Mouse (Mus musculus) c-Kit-negative CD71-positive TER-119-positive erythroid progenitor cells, embryonic 14.5 days (primary cell): ENCODE measurements around the gene Tenm3.

Source experiments
- DNase-seq: peaks from one replicate; pipeline ENCODE4 v3.0.0-alpha.2; 2013; ENCODE audit warnings: low read depth, low spot score

Tenm3 gene

DNA sequence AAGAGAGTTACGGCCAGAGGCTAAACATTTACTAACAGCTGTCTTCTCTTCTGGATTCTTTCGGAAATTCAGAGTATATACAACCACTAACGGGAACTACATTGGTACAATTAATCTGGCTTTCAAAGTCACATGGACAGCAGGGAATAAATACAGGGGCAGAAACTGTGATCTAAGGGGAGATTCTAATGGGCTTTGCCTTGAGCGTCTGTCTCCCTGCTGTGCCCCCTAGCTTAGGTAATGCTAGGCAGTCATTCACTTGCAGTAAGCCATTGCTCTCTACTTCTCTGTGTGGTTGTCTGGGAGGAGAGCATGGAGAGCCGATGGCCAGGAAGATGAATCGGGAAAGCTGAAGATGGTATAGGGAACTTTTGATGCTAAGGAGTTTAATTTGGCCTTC lies 264.0 kb downstream of the Tenm3 start:
- DNase-seq: no peak

DNA sequence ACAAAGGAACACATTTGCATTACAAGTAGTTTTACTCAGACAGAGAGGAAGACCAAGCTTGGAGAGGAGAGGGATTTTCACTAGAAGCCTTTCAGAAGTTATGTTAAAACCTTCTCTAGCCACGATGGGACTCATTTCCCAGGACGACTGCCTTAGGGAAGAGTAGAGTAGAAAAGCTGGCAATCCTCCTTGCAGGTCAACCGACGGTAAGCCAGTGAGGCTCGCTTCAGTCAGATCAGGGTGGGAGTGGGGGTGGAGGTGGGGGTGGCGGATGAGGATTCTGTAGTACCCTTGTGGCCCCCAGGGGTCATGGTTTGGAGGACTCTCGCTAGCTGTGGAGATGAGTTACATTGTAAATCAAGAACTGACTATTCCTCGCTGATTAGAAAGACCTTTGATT lies 264.6 kb downstream of the Tenm3 start:
- no peak for DNase-seq

DNA sequence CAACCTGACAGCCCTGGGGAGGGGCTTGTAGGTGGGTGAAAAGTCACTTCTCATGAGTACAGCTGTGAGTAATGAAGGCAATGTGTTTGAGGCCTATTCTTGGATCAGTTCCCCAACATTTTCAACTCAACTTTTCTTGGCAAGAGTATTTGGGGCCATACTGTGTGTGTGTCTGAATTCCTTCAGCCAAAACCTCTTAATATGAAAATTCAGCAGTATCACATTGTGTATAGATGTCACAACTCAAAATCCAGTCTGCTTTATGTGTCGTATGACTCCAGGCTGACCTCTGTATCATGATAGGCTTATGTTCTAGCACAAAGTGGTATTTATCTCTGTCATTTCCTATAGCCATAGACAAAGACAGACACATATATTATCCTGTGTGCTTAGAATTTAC lies 270.8 kb downstream of the Tenm3 start:
- no peak for DNase-seq

DNA sequence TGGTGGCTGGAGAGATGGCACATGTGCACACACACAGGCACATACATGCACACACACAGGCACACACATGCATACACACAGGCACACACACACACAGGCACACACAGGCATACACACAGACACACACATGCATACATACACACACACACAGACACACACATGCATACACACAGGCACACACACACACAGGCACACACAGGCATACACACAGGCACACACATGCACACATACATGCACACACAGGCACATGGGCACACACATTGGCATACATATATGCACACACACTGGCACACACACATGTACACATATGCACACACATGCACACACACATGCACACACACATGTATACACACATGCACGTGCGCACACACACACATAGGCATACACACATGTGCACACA lies 271.4 kb downstream of the Tenm3 start:
- no peak for DNase-seq

DNA sequence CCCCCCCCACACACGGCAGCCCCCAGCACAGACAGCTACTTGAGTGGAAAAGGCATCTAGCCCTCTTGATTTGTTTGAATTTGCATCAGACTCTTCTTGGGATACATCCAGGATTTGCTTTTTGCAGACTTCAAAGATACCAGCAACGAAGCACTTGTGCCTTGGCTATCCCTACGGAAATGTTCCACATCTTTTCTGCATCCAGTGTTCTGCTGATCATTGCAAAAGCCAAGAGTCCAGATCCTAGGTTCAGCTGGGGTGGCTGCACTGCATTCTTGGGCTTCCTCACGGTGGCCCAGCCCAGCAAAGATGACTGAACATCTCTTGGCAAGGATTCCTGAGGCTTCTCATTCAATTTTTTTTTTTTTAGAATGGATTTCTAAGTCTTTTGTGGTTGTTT lies 275.1 kb downstream of the Tenm3 start:
- DNase-seq: no peak

DNA sequence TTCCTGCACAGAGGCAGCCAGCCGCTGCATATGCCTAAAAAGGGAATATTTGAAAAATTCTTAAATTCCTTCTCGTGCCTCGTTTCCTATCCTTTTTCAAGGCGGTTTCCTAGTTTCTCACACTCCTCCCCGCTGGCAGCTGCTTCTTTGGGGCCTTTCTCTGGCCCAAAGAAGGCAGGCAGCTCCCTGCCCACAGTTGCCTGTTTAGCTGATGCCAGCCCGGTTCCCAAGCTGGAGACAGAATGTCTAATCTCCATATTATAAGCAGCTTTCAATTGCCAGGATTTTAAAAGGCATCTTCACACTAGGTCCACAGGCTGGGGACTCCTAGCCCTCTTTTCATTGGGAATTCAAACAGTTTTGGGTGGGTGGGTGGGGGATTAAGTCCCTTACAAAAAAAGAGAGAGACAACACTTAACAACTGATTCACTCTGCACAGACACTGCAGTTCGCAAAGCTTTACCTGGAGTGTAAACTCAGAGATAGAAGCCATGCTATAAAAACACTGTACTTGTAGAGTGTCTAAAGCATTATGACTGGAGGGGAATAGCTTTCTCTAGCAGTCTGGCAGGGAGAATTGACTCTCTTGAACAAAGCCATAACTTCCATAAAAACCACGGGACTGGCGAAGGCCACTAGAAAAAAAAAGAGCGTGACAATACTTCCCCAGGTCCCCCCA lies 275.7 kb downstream of the Tenm3 start:
- no peak for DNase-seq

DNA sequence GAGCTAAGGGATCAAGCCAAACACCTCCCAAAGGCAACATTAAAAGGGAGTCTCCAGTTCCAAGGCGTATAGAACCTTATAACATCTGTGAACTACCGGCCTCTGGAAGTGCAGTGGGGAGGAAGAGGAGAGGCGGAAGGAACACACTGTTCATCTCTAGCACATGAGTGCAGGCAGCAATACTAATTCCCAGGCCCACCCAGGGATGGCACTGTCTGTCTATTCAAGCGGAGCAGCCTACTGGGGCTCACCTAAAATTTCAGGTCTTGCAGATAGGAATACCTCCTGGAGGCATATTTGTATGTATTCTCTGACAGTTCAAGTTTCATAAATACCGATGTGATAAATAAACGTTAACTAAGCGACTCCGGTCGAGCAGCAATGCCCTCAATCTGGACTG lies 283.5 kb downstream of the Tenm3 start:
- no peak for DNase-seq

DNA sequence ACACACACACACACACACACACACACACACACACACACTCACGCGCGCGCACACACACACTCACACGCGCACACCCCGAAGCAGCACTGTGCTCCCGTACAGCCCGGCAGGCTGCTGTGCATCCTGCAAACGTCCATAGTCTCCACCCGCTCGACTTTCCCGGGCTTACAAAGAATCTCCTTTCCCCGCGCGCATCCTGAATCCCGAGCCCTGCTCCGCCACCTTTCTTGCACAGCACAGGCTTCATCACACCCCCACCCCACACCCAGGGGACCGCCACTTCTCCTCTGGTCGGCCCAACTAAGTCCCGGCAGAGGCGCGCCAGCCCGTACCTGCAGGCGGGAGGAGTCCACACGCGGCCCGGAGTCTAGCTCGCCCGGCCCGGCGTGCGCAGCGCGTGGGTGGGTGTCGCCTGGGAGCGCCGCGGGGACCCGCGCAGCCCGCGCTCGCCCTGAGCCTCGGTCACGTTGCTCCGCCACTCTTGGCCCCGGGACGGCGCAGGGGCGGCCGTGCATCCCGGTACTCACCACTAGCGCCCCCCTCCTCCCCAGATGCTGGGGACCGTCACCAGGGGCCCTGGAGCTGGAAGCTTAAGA lies 288.1 kb downstream of the Tenm3 start:
- no peak for DNase-seq

DNA sequence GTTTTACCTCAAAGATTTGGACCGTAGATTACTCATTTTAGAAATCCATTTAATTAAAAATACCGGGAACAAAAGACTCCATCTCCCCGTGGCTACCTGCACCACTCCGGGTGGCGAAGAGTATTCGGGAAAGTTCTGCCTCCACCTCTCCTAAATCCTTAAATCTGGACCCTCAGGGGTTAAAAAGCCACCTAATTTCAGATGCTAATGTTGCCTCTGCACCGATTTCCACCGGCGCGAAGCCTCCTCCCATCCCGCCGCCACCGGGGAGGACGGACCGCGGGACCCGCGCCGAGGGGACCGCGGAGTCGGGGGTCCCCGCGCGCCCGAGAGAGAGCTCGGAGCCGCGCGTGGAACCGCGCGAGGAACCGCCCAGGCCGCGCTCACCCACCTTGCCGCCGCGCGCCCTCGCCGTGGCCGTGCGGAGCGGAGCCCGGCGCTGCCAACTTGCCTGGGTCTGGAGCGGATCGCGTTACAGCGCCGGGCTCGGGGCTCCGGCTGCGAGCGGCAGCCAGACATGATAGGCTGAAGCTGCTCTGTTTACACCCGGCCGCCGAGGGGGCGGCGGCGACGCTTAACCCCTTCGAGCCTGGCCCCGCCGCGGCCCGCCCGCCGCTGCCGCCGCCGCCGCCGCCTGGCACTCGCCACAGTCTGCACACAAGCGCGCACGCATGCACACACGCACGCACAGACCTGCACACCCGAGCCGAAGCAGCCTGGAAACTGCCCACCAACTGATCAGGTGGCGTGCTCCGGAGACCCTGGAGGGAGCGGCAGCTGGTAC lies 288.8 kb downstream of the Tenm3 start:
- no peak for DNase-seq

DNA sequence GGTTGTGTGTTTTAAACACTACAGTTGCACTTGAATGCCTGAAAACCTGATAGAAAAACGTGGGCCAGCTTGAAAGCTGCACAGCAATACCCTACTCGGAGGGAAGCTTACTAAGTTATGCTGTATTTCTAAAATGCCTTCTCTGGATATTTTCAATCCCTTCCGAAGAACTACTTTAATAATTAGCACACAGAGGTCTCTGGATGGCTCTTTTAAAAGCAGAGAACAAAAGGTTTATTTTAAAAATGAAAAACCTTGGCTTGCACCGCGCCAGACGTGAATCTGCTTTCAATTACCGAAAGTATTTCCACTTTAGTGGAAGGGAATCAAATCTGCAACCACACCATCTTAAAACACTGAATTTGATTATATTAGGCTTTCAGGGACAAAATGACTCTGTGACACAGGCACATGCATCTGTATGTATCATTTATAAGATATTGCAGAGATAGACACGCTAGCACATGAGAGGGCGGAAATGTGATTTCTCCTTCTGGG lies 289.9 kb downstream of the Tenm3 start:
- DNase-seq: no peak

DNA sequence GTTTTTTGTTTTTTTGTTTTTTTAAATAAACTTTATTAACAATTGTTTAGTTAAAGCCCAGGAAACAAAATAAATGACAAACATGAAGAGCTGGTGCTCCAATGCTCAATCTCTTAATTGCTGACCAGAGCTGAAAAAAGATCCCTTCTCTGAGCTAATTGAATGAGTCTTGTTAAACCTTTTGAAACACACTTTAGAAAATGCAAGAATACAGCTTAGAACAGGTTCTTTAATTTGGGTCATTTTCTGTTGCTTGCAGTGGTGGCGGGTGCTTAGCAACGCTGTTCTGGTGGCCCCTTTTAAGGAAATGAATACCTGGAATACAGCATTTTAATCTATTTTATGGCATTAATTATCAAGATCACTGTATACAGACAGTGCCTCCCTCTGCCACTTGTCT lies 291.4 kb downstream of the Tenm3 start:
- no peak for DNase-seq

DNA sequence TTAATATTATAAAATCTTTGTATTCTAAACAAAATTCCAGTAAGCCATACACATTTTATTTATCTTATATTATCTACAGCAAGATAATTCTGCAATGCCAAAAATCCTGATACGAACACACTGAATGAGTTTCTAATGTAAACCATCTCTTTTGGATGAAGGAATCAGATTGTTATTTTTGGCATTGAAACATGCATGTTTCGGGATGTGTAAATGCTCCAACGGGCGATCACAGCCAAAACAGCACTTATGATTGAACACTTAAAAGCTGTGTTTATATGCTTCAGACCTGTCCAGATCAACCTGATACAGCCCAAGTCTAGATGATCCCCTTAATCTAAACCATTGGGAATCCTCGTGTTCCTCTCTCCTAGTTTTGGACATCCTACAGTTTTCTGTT lies 292.4 kb downstream of the Tenm3 start:
- DNase-seq: no peak

DNA sequence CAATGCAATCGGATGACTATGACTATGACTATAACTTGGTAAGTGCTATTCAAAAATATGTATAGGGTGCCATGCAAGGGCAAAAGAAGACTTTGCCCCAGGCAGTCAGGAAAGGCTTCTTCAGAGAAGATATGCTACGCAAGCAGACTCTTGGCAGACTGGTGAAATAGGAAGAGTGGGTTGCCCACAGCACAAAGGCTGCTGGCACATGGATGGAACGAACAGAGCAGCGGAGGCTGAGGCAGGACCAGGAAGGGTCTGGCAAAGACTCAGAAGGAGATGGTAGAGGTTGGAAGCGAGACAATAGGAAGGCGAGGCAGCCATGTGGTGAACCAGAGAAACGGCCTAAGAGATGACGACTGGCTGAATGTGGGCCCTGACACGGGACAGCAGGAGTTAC lies 294.8 kb downstream of the Tenm3 start:
- DNase-seq: no peak

DNA sequence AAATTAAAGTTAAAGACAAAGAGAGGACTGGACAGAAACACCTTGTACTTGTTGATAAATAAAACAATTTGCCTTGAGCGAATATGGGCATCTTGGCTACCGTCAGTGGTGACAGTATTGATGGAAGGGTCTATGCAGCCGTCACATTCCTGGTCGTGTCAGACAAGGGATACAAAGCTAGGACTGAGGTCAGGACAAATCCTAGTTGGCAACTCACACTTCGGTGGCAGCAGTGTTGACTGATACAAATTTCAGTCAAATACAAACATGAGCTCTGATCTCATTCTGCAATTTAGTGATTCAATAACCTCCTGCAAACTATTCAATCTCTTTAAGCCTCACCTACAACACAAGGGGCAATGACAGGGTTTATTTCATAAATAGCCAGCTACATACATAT lies 298.1 kb downstream of the Tenm3 start:
- no peak for DNase-seq

DNA sequence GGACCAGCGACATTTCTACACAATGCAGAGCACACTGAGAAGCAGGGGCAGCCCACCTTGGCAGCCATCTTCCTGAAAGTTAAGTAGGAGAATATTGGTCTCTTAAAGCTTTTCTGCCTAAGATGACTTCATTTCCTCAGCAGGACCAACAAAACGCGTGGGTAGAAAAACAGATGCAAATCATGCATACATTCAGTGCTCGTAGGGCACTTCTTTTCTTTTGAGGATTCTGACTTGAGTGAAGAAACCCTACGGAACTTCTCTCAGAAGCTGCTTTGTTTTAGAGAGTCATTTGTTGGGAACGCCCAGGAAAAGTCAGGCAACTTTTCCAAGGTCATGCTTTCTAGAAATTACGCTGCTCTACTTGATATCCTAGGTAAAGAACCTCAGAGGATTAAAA lies 298.9 kb downstream of the Tenm3 start:
- no peak for DNase-seq

DNA sequence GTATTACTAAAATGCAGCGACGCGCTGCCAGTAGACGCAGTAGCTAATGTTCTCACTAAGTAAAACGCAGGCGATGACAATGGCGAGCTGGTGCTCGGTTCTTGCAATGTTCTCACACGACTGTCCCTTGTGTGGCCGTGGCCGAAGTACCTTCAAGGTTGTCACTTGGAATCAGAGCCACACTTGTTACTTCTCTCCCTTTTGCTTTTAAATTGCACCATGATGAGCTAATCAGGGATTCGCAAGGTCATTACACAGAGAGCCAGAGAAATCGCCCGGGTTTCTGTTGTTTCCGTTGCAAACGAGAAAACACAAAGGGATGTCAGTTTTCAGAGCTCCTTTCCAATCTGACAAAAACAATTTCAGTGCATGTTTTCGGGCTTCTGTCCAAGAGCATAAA lies 301.6 kb downstream of the Tenm3 start:
- DNase-seq: no peak

DNA sequence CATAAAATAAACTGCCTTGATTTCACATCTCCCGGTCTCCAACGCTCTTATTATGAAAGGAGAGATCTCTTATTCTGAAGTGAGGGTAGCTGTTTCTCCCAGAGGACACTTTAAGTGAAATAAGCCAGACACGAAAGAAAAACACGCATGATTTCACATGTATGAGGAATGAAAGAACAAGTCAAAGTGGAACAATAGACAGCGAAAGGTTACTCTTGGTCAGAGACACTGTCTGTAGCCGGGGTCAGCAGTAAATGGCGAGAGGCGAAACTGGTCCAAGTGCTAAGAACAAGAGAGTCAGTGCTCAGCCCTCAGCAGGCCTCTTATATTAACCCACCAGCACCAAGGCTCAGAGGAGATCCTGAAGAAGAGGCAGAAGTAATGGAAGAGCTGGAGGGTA lies 302.9 kb downstream of the Tenm3 start:
- DNase-seq: no peak

DNA sequence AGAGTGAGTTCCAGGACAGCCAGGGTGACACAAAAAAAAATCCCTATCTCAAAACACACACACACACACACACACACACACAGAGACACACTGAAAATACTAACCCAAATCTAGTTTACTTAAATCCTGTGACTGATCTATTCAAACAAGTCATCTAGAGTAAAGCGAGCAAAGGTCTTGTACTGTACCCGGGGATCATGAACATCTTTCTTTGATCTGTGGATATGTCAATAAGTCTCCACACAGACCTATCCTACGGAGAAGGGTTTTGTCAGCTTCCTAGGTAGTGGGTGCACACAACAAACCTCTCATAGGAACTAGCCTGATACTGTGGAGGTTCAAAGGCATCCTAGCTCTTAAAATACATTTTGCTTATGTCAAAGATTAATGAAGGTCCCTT lies 307.9 kb downstream of the Tenm3 start:
- DNase-seq: no peak

DNA sequence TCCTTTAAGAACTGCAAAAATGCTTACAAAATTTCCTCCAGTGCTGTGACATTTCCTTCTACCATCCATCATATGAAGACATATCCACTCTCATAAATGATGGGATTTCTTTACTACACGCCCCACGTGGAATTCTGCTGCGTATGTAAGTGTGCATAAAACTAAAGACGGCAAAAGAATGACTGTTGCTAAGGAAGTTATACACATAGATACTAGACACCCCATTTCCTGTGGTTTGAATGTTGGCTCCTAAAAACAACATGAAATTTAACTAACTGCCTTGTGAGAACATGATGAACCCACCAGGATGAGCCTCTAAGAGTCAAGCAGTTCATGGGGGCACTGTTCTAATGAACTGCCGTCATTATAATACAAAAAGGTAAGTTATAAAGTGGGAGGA lies 312.0 kb downstream of the Tenm3 start:
- DNase-seq: no peak

DNA sequence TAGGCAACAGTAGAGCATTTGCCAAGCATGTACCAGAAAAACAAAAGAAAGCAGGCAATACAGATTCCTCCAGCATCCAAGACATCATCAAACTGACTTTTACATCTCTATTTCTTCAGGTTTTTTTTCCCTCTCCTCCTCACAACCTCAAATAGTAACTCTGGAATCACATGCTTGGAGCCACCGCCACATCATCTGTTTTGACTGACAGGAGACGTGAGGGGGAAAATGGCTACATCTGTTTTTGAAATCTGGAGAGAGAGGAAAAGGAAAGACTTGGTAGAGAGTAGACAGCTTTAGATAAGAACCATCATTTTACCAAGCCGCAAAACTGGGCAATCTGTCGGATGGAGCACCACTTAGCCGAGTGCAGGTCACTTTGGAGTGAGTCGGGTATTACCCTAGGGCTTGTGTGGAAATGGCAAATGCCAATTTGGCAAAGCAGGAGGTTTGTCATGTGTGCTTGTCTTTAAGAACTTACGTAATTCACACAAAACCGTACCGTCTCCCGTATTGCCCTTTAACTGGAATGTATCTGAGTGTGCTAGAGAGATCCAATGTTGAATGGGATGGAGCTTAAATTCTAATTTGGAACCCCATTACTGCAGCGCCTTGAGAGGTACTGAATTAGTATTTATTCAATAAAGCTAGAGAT lies 312.7 kb downstream of the Tenm3 start:
- DNase-seq: no peak

DNA sequence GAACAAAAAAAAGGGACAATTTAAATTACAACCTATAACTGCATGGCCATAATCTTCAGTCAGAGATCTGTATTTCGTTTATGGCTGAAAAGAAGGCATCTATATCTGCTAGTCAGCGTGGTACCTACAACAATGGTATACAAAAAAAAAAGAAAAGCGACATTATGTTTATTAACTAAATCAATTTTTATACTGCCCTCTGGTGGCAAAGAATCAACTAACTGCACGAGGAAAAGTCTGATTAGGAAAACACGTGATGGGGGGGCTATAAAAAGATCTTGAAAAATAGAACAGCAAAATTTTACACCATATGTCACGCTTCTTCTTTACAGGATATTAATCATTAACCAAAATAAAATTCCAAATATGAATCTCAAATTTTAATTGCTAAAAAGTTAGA lies 316.3 kb downstream of the Tenm3 start:
- DNase-seq: no peak

DNA sequence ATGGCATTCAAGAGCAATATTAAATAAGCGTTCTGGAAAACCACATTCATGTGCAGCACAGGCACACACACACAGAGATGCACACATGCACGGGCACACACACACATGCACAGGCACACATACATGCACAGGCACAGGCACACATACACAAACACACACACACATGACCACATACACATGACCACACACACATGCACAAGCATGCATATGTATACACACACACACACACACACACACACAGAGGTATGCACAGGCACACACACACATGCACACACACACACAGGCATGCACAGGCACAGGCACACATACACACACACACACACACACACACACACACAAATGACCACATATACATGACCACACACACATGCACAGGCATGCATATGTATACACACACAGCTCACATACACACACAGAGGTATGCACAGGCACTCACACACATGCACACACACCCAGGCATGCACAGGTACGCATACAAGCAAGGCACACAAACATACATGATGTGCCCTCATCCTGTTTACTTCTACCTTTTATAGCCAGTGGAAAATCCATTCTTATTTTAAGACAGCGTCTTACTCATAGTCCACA lies 321.1 kb downstream of the Tenm3 start:
- DNase-seq: no peak
